Mouse (Mus musculus) bone marrow macrophage, adult 2 months (primary cell): ENCODE results near the gene Fam168a.

Source experiments
- CTCF ChIP-seq: IDR thresholded peaks from 2 replicates; pipeline ENCODE4 v1.5.1; 2012; ENCODE audit warnings: low read depth, mild to moderate bottlenecking, low read length, moderate library complexity
- POLR2A ChIP-seq: IDR thresholded peaks from 2 replicates; pipeline ENCODE4 v1.6.1; 2012; ENCODE audit warnings: mild to moderate bottlenecking, low read depth, low read length, borderline replicate concordance

- TF ChIP-seq CTCF (no peak), POLR2A (no peak)
Measured at GRCm38 (mm10) chr7:100845412-100845811, 139.0 kb downstream of the Fam168a start.
